Mouse (Mus musculus): ENCODE results near the gene Csf1.
A peak's percentile ranks its signal among the peaks of the same experiment; 100 is the strongest.

Gene Csf1

GRCm38 (mm10) chr3:107703675-107704370 is 56.4 kb downstream of the Csf1 start:
- no peak for DNase-seq (ENCODE audit: low spot score)

DNA sequence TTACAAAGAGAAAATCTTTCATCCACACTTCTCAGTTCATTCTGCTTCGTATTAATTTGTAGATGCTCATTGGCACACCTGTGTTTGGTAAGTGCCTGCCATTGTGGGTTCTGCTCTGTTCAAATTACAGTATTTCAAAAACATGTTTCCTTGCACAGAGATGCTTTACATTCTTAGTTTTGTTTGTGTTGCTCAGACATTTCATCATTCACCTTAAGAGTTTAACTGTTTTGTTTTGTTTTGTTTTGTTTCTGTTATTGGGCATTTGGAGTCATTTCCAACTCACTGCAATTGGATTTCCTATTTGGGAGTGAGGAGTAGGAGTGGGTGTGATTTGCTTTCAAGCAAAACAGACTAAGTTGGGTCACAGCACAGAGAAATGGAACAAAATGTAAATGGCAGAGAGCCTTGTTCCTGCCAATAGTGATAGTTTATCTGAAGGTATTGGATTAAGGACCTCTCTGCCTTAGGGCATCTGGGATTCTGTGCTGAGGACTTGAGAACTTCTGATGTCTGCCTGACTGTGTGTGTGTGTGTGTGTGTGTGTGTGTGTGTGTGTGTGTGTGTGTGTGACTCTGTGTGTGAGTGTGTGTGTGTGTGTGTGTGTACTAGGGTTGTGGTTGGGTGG is 58.4 kb downstream of the Csf1 start:
- no peak for DNase-seq (ENCODE audit: low spot score)

DNA sequence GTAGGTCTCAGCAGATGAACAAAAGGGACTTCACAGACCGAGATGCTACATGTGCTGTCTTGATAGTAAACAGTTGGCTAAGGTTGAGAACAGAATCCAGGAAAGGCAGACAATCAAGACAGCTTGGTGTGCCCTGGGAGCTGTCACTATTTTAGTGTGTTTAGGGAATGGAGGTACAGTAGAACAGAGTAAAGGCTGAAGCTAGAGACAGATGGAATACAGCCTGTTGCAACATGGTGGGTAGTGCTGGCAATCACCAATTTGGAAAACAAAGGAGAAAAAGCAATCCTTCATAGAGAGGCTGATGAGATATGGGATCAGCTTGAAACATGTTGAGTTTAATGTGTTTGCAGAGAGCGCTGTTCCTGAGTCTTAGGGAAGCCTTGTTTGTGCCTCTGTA is 59.6 kb downstream of the Csf1 start:
- no peak for DNase-seq (ENCODE audit: low spot score)

- no peak for DNase-seq (ENCODE audit: low spot score)
Observed at GRCm38 (mm10) chr3:107696910-107697309, 63.4 kb downstream of the Csf1 start.

DNA sequence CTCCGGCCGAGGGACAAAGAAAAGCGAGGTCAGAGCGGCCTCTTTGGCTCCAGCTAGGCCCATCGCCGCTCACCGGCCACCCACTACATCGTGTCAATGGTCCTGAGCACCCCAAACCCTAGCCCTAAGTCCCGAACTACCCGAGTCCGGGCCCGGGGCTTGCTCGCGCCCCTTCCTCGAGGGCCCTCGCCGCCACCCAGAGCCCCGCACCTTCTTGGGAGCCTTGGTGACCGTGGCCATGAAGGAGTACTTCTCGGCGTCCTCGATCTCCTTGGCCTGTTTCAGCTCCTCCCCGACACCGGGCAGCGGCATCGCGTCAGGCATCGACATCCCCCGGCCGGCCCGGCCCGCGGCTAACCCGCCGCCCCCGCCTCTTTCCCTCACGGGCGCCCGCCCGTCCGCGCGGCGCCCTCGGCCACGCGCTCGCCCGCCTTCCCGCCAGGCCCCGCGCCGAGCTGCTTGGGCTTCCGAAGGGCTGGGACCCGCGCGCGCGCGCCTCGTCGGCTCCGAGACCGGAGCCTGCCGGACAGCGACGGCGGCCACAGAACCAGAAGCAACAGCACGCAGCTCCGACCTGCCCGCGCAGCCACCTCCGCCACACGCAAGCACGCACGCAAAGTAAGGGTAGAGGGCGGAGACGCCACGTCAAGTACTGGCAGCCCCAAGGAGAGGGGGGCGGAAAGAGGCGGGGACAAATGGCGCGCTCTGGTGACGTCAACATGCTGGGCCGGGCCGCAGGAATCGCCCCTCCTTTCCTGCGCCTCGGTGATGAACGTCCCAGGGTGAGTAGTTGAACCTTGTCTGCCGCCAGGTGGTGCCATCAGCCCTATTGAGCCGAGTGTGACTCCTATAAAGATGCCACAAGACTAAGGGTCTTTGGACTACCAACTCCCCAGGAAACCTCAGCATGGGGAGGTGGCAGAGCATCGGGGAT is 64.1 kb downstream of the Csf1 start, which contains the start of gene Ahcyl1:
Gene Ahcyl1, minus strand, starts transcription at position 613 of the 934 bp plus-strand sequence.
- peak; percentile 99 for DNase-seq (ENCODE audit: low spot score)

DNA sequence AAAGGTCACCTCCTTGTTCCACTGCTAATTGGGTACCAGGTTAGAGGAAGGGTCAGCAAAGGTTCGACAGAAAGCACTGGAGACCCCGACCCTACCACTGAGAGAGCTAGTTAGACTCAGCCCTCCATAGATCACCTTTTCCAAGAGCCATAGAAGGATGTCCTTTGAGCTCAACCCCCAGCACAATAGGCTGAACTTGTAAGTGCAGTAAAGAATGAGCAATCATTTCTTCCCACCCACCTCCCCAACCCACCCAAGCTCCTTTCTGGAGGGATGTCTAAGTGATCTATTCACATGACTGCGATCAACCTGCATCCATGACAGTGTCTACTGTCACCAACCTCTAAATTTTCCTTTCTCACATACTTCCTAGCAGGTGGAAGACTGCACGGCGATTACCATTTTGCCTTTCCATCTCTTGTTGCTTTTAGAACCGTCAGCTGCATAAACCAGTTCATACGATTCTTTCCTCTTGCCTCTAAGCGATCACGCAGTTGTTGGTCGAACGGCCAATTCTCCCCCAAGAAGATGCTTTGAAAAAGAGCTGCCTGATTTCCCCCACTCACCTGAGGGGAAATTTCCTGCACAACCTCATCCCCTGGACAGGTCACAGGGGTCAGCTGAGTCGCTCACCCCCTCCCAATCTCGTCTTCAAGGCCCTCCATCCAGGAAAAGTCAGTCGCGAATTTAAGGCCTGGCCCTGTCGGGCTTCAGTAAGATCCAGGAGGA is 64.9 kb downstream of the Csf1 start:
- no peak for DNase-seq (ENCODE audit: low spot score)

GRCm38 (mm10) chr3:107694256-107694900 is 65.9 kb downstream of the Csf1 start:
- no peak for DNase-seq (ENCODE audit: low spot score)
